In the genomic region with DNA sequence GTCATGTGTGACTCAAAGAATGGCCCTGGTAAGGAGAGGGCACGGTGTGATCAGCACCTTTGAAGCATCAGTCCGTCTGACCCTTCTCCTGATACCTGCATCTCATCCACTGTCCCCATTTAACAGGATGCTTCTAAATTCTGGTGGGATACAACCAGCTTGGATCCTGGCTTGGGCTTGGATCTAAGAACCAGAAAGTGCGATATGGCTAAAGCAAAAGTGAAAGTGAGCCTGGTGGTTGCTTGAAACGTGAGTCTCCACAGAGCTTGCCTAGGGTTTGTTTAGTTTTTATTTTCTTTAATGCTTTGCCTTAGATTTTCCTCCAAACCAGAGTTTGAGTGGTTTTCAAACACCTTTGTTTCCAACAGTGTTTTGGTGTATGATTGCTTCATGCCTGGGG, we compare ENCODE assay signal across 17 mouse cellular contexts. TPM values are rescaled to one million over a fixed set of nuclear protein-coding genes. Genes with fewer than 3 reads are reported as not detected.
DNase-seq lines count a peak whose midpoint lies in the region; ATAC-seq and TF ChIP-seq lines count a peak whose summit lies in the region.
"Had no signal": no experiment of that assay in that cellular context is flagged by ENCODE, and none has a peak within 500 bp of the region (broad histone marks: within the 10 kb centered on the region; RNA-seq: fewer than 3 reads in every experiment).

No protein-coding gene starts in this region.

- H3K9ac ChIP-seq in liver, adult 2 months (ENCODE audit: low read depth, low read length): no peak overlapping the region
- no peak overlapping the region for H3K9ac ChIP-seq in liver, embryonic 11.5 days (ENCODE audit: low read depth, low read length)
- H3K9ac ChIP-seq: forebrain, embryonic 15.5 days; liver, embryonic 14.5 days had no signal

- H3K9me3 ChIP-seq in liver, embryonic 11.5 days (ENCODE audit: control insufficient read depth, low read length): no peaks in the 10 kb centered on the region
- H3K9me3 ChIP-seq: forebrain, embryonic 15.5 days had no signal

- H3K27me3 ChIP-seq in liver, adult 2 months (ENCODE audit: control insufficient read depth, insufficient read depth, low read length): no peaks in the 10 kb centered on the region
- no peaks in the 10 kb centered on the region for H3K27me3 ChIP-seq in liver, embryonic 11.5 days (replicated peaks; ENCODE audit: control insufficient read depth, insufficient read depth, low read length)
- H3K27me3 ChIP-seq in thymus, adult 2 months (ENCODE audit: control insufficient read depth, insufficient read depth, low read length): no peaks in the 10 kb centered on the region
- H3K27me3 ChIP-seq: forebrain, embryonic 15.5 days had no signal

- ATAC-seq in liver, embryonic 11.5 days (replicated peaks; ENCODE audit: low FRiP score): no peak
- 0 out of 2 replicates have a peak, but pooled peaks have one; percentile 32 for ATAC-seq in megakaryocyte progenitor cell, adult 5-6 weeks (replicated peaks; ENCODE audit: poor library complexity)
- ATAC-seq: forebrain, embryonic 15.5 days; intestine, embryonic 16.5 days had no signal

- H3K4me1 ChIP-seq in liver, adult 2 months (ENCODE audit: control insufficient read depth, insufficient read depth, low read length): peaks cover 61% of the 10 kb centered on the region
- H3K4me1 ChIP-seq in liver, embryonic 11.5 days (replicated peaks; ENCODE audit: control insufficient read depth, insufficient read depth, low read length): peaks cover 10% of the 10 kb centered on the region
- peaks cover 19% of the 10 kb centered on the region for H3K4me1 ChIP-seq in thymus, adult 2 months (replicated peaks; ENCODE audit: control insufficient read depth, insufficient read depth, low read length)

- peaks cover 41% of the 10 kb centered on the region; the same call in 1 of the 2 replicates for H3K79me2 ChIP-seq in liver, adult 2 months (ENCODE audit: control insufficient read depth, insufficient read depth, low read length)

- no peak overlapping the region for H3K27ac ChIP-seq in liver, adult 2 months (replicated peaks; ENCODE audit: insufficient read depth, low read depth, low read length)
- H3K27ac ChIP-seq in liver, embryonic 11.5 days (ENCODE audit: low read depth, low read length): no peak overlapping the region
- no peak overlapping the region for H3K27ac ChIP-seq in thymus, adult 2 months (ENCODE audit: control insufficient read depth, insufficient read depth, low read length)
- H3K27ac ChIP-seq: forebrain, embryonic 15.5 days; liver, embryonic 14.5 days had no signal

- H3K4me2 ChIP-seq in liver, embryonic 11.5 days: no peak overlapping the region
- H3K4me2 ChIP-seq: forebrain, embryonic 15.5 days had no signal

- H3K36me3 ChIP-seq in liver, adult 2 months (ENCODE audit: control insufficient read depth, insufficient read depth, low read length): no peaks in the 10 kb centered on the region
- H3K36me3 ChIP-seq in liver, embryonic 11.5 days (ENCODE audit: control insufficient read depth, insufficient read depth, low read length): no peaks in the 10 kb centered on the region
- H3K36me3 ChIP-seq in thymus, adult 2 months (ENCODE audit: control insufficient read depth, insufficient read depth, low read length): no peaks in the 10 kb centered on the region
- H3K36me3 ChIP-seq: forebrain, embryonic 15.5 days had no signal

- peak; percentile 51 for DNase-seq in liver, adult 2 months (ENCODE audit: extremely low read depth, low read depth, low spot score)
- DNase-seq in liver, embryonic 11.5 days (ENCODE audit: low spot score): no peak
- no peak for DNase-seq in thymus, adult 2 months
- no peak for DNase-seq in thymus, postnatal 25 days
- DNase-seq in urinary bladder, postnatal 36 days (ENCODE audit: low spot score in 2 of 2): no peak
- no peak for DNase-seq in embryo, embryonic 11 days
- DNase-seq: cerebellum, adult 18-20 months; left cerebral cortex, postnatal 4 days; lung, postnatal 36 days; midbrain, embryonic 14.5 days; right cerebral cortex, adult 18-20 months; spleen, adult 18-20 months had no signal

- TF ChIP-seq POLR2A in liver, adult 2 months (IDR thresholded peaks at IDR 0.05; ENCODE audit: extremely low read depth, insufficient read depth, low read length): no peak
- TF ChIP-seq POLR2A in thymus, adult 2 months (IDR thresholded peaks at IDR 0.05; ENCODE audit: control insufficient read depth, extremely low read depth, insufficient read depth, low read length, poor library complexity): no peak

- TF ChIP-seq CTCF in liver, adult 2 months (IDR thresholded peaks at IDR 0.05; ENCODE audit: low read depth, low read length): no peak
- no peak for TF ChIP-seq CTCF in thymus, adult 2 months (IDR thresholded peaks at IDR 0.05; ENCODE audit: borderline replicate concordance, control insufficient read depth, extremely low read depth, insufficient read depth, low read length, poor library complexity)

- WGBS in liver, adult 2 months: 19% methylated on average over 4 of the region's 4 CpGs
- 66% methylated on average over 4 of the region's 4 CpGs for whole genome bisulfite sequencing in liver, embryonic 11.5 days
- 11% methylated on average over 4 of the region's 4 CpGs for WGBS in thymus, adult 2 months

- no peak overlapping the region for H3K4me3 ChIP-seq in liver, adult 2 months (ENCODE audit: insufficient read depth, low read depth, low read length)
- no peak overlapping the region for H3K4me3 ChIP-seq in liver, embryonic 11.5 days (ENCODE audit: low read depth, low read length)
- H3K4me3 ChIP-seq in thymus, adult 2 months (ENCODE audit: control insufficient read depth, insufficient read depth, low read length): peak overlapping the region; percentile 6; the same call in 1 of the 2 replicates
- H3K4me3 ChIP-seq: erythroblast, embryonic 14.5 days; forebrain, embryonic 15.5 days had no signal

RNA-seq across cellular contexts. Expression of a gene that starts 51.4 kb away (rescaled TPM):
- total RNA-seq in liver, adult 2 months (2014; rRNA removed): 3.2 and 4.6 TPM in 2 replicates
- 13.3 and 14.6 TPM in 2 replicates for polyA plus RNA-seq in liver, adult 2 months (2012; rRNA removed)
- 48.9 and 50.3 TPM in 2 replicates for polyA plus RNA-seq in liver, embryonic 11.5 days (2014; fragmentation: Nextera tagmentation; extraction: Ambion mirVana)
- 7.6 and 10.2 TPM in 2 replicates for polyA plus RNA-seq in thymus, adult 2 months (2012; rRNA removed)
- total RNA-seq in megakaryocyte progenitor cell, adult 5-6 weeks (2015): 3.6 and 6.2 TPM in 2 replicates
- 0.37 and 0.71 TPM in 2 replicates for total RNA-seq in megakaryocyte progenitor cell, adult 5-6 weeks (2017)
